Mouse (Mus musculus): ENCODE results near the gene Pard3b. TPM values are rescaled to one million over a fixed set of nuclear protein-coding genes. Genes with fewer than 3 reads are reported as not detected.

The Pard3b gene
- polyA plus RNA-seq, 1 experiment from 2014 or later: 12.5 TPM

GRCm38 (mm10) chr1:61962571-61962970 lies 323.9 kb downstream of the Pard3b start:
- no peak overlapping the region for H3K9ac ChIP-seq
- no peak overlapping the region for H3K27ac ChIP-seq (replicated peaks)
- no peak for ATAC-seq (ENCODE audit: low read depth)
- no peak overlapping the region for H3K4me2 ChIP-seq
- no peaks in the 10 kb centered on the region for H3K9me3 ChIP-seq
- H3K36me3 ChIP-seq: no peaks in the 10 kb centered on the region
- no peaks in the 10 kb centered on the region for H3K27me3 ChIP-seq
- H3K4me1 ChIP-seq (replicated peaks): peaks cover 11% of the 10 kb centered on the region; the same call in 1 of the 2 replicates
- WGBS: 78% methylated on average over 4 of the region's 4 CpGs
- H3K4me3 ChIP-seq: no peak overlapping the region

GRCm38 (mm10) chr1:61967124-61967523 lies 328.5 kb downstream of the Pard3b start:
- no peaks in the 10 kb centered on the region for H3K9me3 ChIP-seq
- no peak overlapping the region for H3K4me2 ChIP-seq
- H3K27ac ChIP-seq (replicated peaks): no peak overlapping the region
- WGBS: 80% methylated on average over 3 of the region's 3 CpGs
- H3K27me3 ChIP-seq: no peaks in the 10 kb centered on the region
- H3K4me3 ChIP-seq: no peak overlapping the region
- no peaks in the 10 kb centered on the region for H3K36me3 ChIP-seq
- ATAC-seq (ENCODE audit: low read depth): no peak
- H3K9ac ChIP-seq: no peak overlapping the region
- peaks cover 6% of the 10 kb centered on the region; the same call in 1 of the 2 replicates for H3K4me1 ChIP-seq (replicated peaks)

- Histone ChIP-seq H3K27ac (replicated peaks) (no peak overlapping the region), H3K36me3 (no peaks in the 10 kb centered on the region), H3K4me1 (replicated peaks) (peaks cover 6% of the 10 kb centered on the region; the same call in 1 of the 2 replicates), H3K27me3 (no peaks in the 10 kb centered on the region), H3K9me3 (no peaks in the 10 kb centered on the region), H3K9ac (no peak overlapping the region), H3K4me3 (no peak overlapping the region), H3K4me2 (no peak overlapping the region)
- no peak for ATAC-seq (ENCODE audit: low read depth)
- 60% methylated on average over 4 of the region's 4 CpGs for WGBS
Observed at GRCm38 (mm10) chr1:61967807-61968206, 329.2 kb downstream of the Pard3b start.

GRCm38 (mm10) chr1:61997711-61998110 lies 359.1 kb downstream of the Pard3b start:
- Histone ChIP-seq H3K9me3 (no peaks in the 10 kb centered on the region), H3K27ac (replicated peaks) (no peak overlapping the region), H3K27me3 (no peaks in the 10 kb centered on the region), H3K4me1 (replicated peaks) (peaks cover 8% of the 10 kb centered on the region), H3K4me3 (no peak overlapping the region), H3K36me3 (no peaks in the 10 kb centered on the region), H3K9ac (no peak overlapping the region), H3K4me2 (no peak overlapping the region)
- WGBS: 21% methylated on average over 3 of the region's 3 CpGs
- ATAC-seq (ENCODE audit: low read depth): no peak

GRCm38 (mm10) chr1:62008811-62009210 lies 370.2 kb downstream of the Pard3b start:
- 72% methylated on average over 2 of the region's 2 CpGs for WGBS
- ATAC-seq (ENCODE audit: low read depth): no peak
- Histone ChIP-seq H3K27ac (replicated peaks) (no peak overlapping the region), H3K4me3 (no peak overlapping the region), H3K4me2 (no peak overlapping the region), H3K27me3 (no peaks in the 10 kb centered on the region), H3K4me1 (replicated peaks) (no peaks in the 10 kb centered on the region), H3K9ac (no peak overlapping the region), H3K9me3 (no peaks in the 10 kb centered on the region), H3K36me3 (no peaks in the 10 kb centered on the region)

- H3K4me1 ChIP-seq (replicated peaks): peaks cover 2% of the 10 kb centered on the region; the same call in 1 of the 2 replicates
- no peak overlapping the region for H3K4me3 ChIP-seq
- H3K9ac ChIP-seq: no peak overlapping the region
- no peaks in the 10 kb centered on the region for H3K36me3 ChIP-seq
- no peak overlapping the region for H3K4me2 ChIP-seq
- ATAC-seq (ENCODE audit: low read depth): no peak
- no peak overlapping the region for H3K27ac ChIP-seq (replicated peaks)
- 53% methylated on average over 4 of the region's 4 CpGs for WGBS
- no peaks in the 10 kb centered on the region for H3K9me3 ChIP-seq
- no peaks in the 10 kb centered on the region for H3K27me3 ChIP-seq
Observed at GRCm38 (mm10) chr1:62011712-62012111, 373.1 kb downstream of the Pard3b start.

- Histone ChIP-seq H3K9ac (no peak overlapping the region), H3K9me3 (no peaks in the 10 kb centered on the region), H3K27me3 (no peaks in the 10 kb centered on the region), H3K27ac (replicated peaks) (no peak overlapping the region), H3K4me2 (no peak overlapping the region), H3K4me3 (no peak overlapping the region), H3K4me1 (replicated peaks) (peaks cover 13% of the 10 kb centered on the region), H3K36me3 (no peaks in the 10 kb centered on the region)
- no peak for ATAC-seq (ENCODE audit: low read depth)
- 21% methylated on average over 5 of the region's 5 CpGs for WGBS
Observed at GRCm38 (mm10) chr1:62016536-62017300, 378.1 kb downstream of the Pard3b start.

- Histone ChIP-seq H3K36me3 (no peaks in the 10 kb centered on the region), H3K27me3 (no peaks in the 10 kb centered on the region), H3K9ac (no peak overlapping the region), H3K4me3 (no peak overlapping the region), H3K4me2 (no peak overlapping the region), H3K27ac (replicated peaks) (no peak overlapping the region), H3K9me3 (no peaks in the 10 kb centered on the region), H3K4me1 (replicated peaks) (peaks cover 13% of the 10 kb centered on the region)
- ATAC-seq (ENCODE audit: low read depth): no peak
- 31% methylated on average over 5 of the region's 5 CpGs for WGBS
Observed at GRCm38 (mm10) chr1:62018276-62018675, 379.7 kb downstream of the Pard3b start.

GRCm38 (mm10) chr1:62019743-62020142 lies 381.1 kb downstream of the Pard3b start:
- no peak overlapping the region for H3K4me3 ChIP-seq
- peaks cover 13% of the 10 kb centered on the region for H3K4me1 ChIP-seq (replicated peaks)
- ATAC-seq (ENCODE audit: low read depth): no peak
- H3K9me3 ChIP-seq: no peaks in the 10 kb centered on the region; the same call in 1 of the 2 replicates
- H3K27ac ChIP-seq (replicated peaks): no peak overlapping the region
- no peak overlapping the region for H3K9ac ChIP-seq
- H3K4me2 ChIP-seq: no peak overlapping the region
- no peaks in the 10 kb centered on the region for H3K27me3 ChIP-seq
- no peaks in the 10 kb centered on the region for H3K36me3 ChIP-seq

GRCm38 (mm10) chr1:62041718-62042117 lies 403.1 kb downstream of the Pard3b start:
- Histone ChIP-seq H3K4me2 (no peak overlapping the region), H3K27ac (replicated peaks) (no peak overlapping the region), H3K27me3 (no peaks in the 10 kb centered on the region), H3K4me3 (no peak overlapping the region), H3K4me1 (replicated peaks) (no peaks in the 10 kb centered on the region), H3K9ac (no peak overlapping the region), H3K9me3 (no peaks in the 10 kb centered on the region), H3K36me3 (no peaks in the 10 kb centered on the region)
- ATAC-seq (ENCODE audit: low read depth): no peak
- WGBS: 87% methylated on average over 3 of the region's 3 CpGs

- H3K4me1 ChIP-seq (replicated peaks): peaks cover 9% of the 10 kb centered on the region
- H3K4me2 ChIP-seq: no peak overlapping the region
- no peaks in the 10 kb centered on the region for H3K9me3 ChIP-seq
- no peak overlapping the region for H3K27ac ChIP-seq (replicated peaks)
- no peak overlapping the region for H3K9ac ChIP-seq
- WGBS: 87% methylated on average over 4 of the region's 4 CpGs
- no peak for ATAC-seq (ENCODE audit: low read depth)
- H3K4me3 ChIP-seq: no peak overlapping the region
- H3K27me3 ChIP-seq: no peaks in the 10 kb centered on the region
- no peaks in the 10 kb centered on the region for H3K36me3 ChIP-seq
Observed at GRCm38 (mm10) chr1:62048592-62048991, 410.0 kb downstream of the Pard3b start.

- Histone ChIP-seq H3K9me3 (no peaks in the 10 kb centered on the region), H3K27me3 (no peaks in the 10 kb centered on the region), H3K4me1 (replicated peaks) (peaks cover 12% of the 10 kb centered on the region), H3K36me3 (no peaks in the 10 kb centered on the region), H3K9ac (no peak overlapping the region), H3K4me2 (no peak overlapping the region), H3K4me3 (no peak overlapping the region), H3K27ac (replicated peaks) (no peak overlapping the region)
- no peak for ATAC-seq (ENCODE audit: low read depth)
- 54% methylated on average over 1 of the region's 1 CpGs for WGBS
Observed at GRCm38 (mm10) chr1:62051186-62051825, 412.7 kb downstream of the Pard3b start.

Measured in neural tube, embryonic 13.5 days (tissue).